Mouse (Mus musculus): ENCODE data around the gene Pigu. TPM values are rescaled to one million over a fixed set of nuclear protein-coding genes. Genes with fewer than 3 reads are reported as not detected.
A peak's percentile ranks its signal among the peaks of the same experiment; 100 is the strongest.

Pigu gene
- total and polyA plus RNA-seq, 3 experiments, result 30.1 to 59.0 TPM; not detected in 1

DNA sequence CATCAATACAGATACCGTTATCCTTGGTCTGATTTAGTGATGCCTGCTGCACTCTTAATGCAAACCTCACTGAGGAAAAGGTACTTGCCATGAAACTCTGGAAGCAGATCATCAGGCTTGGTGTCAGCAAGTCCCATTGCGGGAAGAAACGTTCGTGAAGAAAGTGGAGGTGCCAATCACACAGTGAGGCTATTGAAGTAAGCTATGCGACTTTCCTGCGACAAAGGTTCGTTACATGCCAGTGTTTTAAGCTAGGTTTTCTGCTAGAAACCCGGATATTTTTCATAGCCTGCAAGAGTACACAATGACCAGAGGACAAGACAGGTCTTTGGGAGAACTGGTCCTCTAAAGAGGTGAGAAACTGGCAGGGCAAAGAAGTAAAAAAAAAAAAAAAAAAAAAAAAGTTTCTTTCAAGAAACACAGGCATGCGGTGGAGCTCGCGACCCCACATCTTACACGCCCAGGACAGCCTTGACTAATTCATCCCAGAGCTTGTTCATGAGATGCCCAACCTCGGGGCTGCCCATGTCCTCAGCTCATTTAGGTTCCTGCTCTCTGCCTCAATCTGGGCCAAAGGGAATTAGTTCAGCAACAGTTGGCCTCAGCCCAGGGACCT lies 121.4 kb downstream of the Pigu start:
- Histone ChIP-seq H3K79me2 (ENCODE audit: control insufficient read depth, insufficient read depth, low read length, poor library complexity) (peaks cover 31% of the 10 kb centered on the region), H3K4me3 (ENCODE audit: control insufficient read depth in 1 of 2, insufficient read depth in 1 of 2, low read depth in 2 of 2, low read length in 2 of 2) (peak overlapping the region; percentile 86 to 97), H3K36me3 (ENCODE audit: control insufficient read depth in 1 of 2, insufficient read depth in 2 of 2, low read length in 2 of 2) (peaks cover 0 to under 1% of the 10 kb centered on the region in 2 experiments; a peak in 1 of 4 replicates), H3K27ac (ENCODE audit: control insufficient read depth, low read depth, low read length) (peak overlapping the region; percentile 57), H3K4me1 (ENCODE audit: control insufficient read depth in 1 of 2, insufficient read depth in 2 of 2, low read length in 2 of 2) (peaks cover 0 to 16% of the 10 kb centered on the region in 2 experiments; a peak in 2 of 4 replicates), H3K27me3 (ENCODE audit: control insufficient read depth in 1 of 2, insufficient read depth in 2 of 2, low read length in 2 of 2) (no peaks in the 10 kb centered on the region), H3K9me3 (replicated peaks; ENCODE audit: insufficient read depth, low read length) (no peaks in the 10 kb centered on the region), H3K9ac (ENCODE audit: control insufficient read depth, low read depth, low read length, poor library complexity, severe bottlenecking) (peak overlapping the region; percentile 80)
- peak; percentile 61; the same call in 1 of the 2 replicates for TF ChIP-seq SIN3A (IDR thresholded peaks at IDR 0.05; ENCODE audit: low read length)
- TF ChIP-seq USF2 (IDR thresholded peaks at IDR 0.05; ENCODE audit: borderline replicate concordance in 1 of 2, insufficient read depth in 1 of 2, low read depth in 1 of 2, low read length in 2 of 2), result no peak
- TF ChIP-seq MEF2A (IDR thresholded peaks at IDR 0.05; ENCODE audit: extremely low read depth, insufficient replicate concordance, low read depth, low read length, poor library complexity, severe bottlenecking), result no peak
- no peak for TF ChIP-seq ETS1 (IDR thresholded peaks at IDR 0.05; ENCODE audit: low read depth, low read length)
- TF ChIP-seq ZKSCAN1 (IDR thresholded peaks at IDR 0.05; ENCODE audit: low read depth, low read length), result no peak
- TF ChIP-seq MXI1 (IDR thresholded peaks at IDR 0.05; ENCODE audit: low read depth, low read length), result peak; percentile 73
- no peak for TF ChIP-seq UBTF (IDR thresholded peaks at IDR 0.05; ENCODE audit: borderline replicate concordance, insufficient read depth, low read depth, low read length)
- no peak for TF ChIP-seq ELF1 (IDR thresholded peaks at IDR 0.05; ENCODE audit: low read depth, low read length)
- peak; percentile 78 for TF ChIP-seq ZNF384 (IDR thresholded peaks at IDR 0.05; ENCODE audit: low read depth, low read length)
- no peak for TF ChIP-seq EP300 (IDR thresholded peaks at IDR 0.05; ENCODE audit: low read depth in 1 of 2, low read length in 2 of 2)
- no peak for TF ChIP-seq KAT2A (conservative IDR thresholded peaks at IDR 0.05; ENCODE audit: low read depth, low read length)
- no peak for TF ChIP-seq TBP (IDR thresholded peaks at IDR 0.05; ENCODE audit: low read depth, low read length)
- DNase-seq (ENCODE audit: low read depth, low spot score), result peak; percentile 52

Other genes with a start within 250 kb of the Pigu start
- 18.1 and 18.3 TPM in 2 replicates for gene Itch, start 223.9 kb downstream of the Pigu start, total RNA-seq (2012; rRNA removed)
- gene Itch, start 223.9 kb downstream of the Pigu start, polyA plus RNA-seq (2012; ENCODE audit: insufficient read depth in 1 of 2, insufficient read length in 2 of 2, low read depth in 1 of 2, low replicate concordance in 2 of 2, missing spikeins in 1 of 2), result 10 to 100 TPM; 15.2 to 53.6 TPM
- 175 and 193 TPM in 2 replicates for gene Dynlrb1, start 120.9 kb downstream of the Pigu start, total RNA-seq (2012; rRNA removed)
- gene Dynlrb1, start 120.9 kb downstream of the Pigu start, polyA plus RNA-seq (2012; ENCODE audit: insufficient read depth in 1 of 2, insufficient read length in 2 of 2, low read depth in 1 of 2, low replicate concordance in 2 of 2, missing spikeins in 1 of 2), result 100 to 1,000 TPM in 1 of 2 experiments, not detected in 1; 329 TPM
- 5.4 and 11.4 TPM in 2 replicates for gene Map1lc3a, start 81.1 kb downstream of the Pigu start, total RNA-seq (2012; rRNA removed)
- gene Map1lc3a, start 81.1 kb downstream of the Pigu start, polyA plus RNA-seq (2012; ENCODE audit: insufficient read depth in 1 of 2, insufficient read length in 2 of 2, low read depth in 1 of 2, low replicate concordance in 2 of 2, missing spikeins in 1 of 2), result 10 to 100 TPM in 1 of 2 experiments, not detected in 1; 12.4 TPM
- gene Trp53inp2, start 23.6 kb upstream of the Pigu start, total RNA-seq (2012; rRNA removed), result 1.7 and 2.7 TPM in 2 replicates
- gene Trp53inp2, start 23.6 kb upstream of the Pigu start, polyA plus RNA-seq (2012; ENCODE audit: insufficient read depth in 1 of 2, insufficient read length in 2 of 2, low read depth in 1 of 2, low replicate concordance in 2 of 2, missing spikeins in 1 of 2), result 1 to 10 TPM in 1 of 2 experiments, not detected in 1; 7.0 TPM
- 4.0 and 5.2 TPM in 2 replicates for gene Ncoa6, start 116.5 kb upstream of the Pigu start, total RNA-seq (2012; rRNA removed)
- 10 to 100 TPM in 1 of 2 experiments, not detected in 1; 29.7 TPM for gene Ncoa6, start 116.5 kb upstream of the Pigu start, polyA plus RNA-seq (2012; ENCODE audit: insufficient read depth in 1 of 2, insufficient read length in 2 of 2, low read depth in 1 of 2, low replicate concordance in 2 of 2, missing spikeins in 1 of 2)
- 2.9 and 5.4 TPM in 2 replicates for gene Acss2, start 160.5 kb upstream of the Pigu start, total RNA-seq (2012; rRNA removed)
- gene Acss2, start 160.5 kb upstream of the Pigu start, polyA plus RNA-seq (2012; ENCODE audit: insufficient read depth in 1 of 2, insufficient read length in 2 of 2, low read depth in 1 of 2, low replicate concordance in 2 of 2, missing spikeins in 1 of 2), result 10 to 100 TPM in 1 of 2 experiments, not detected in 1; 11.0 TPM
- 1.3 and 1.8 TPM in 2 replicates for gene Ggt7, start 160.8 kb upstream of the Pigu start, total RNA-seq (2012; rRNA removed)
- 1 to 10 TPM in 1 of 2 experiments, not detected in 1; 2.1 TPM for gene Ggt7, start 160.8 kb upstream of the Pigu start, polyA plus RNA-seq (2012; ENCODE audit: insufficient read depth in 1 of 2, insufficient read length in 2 of 2, low read depth in 1 of 2, low replicate concordance in 2 of 2, missing spikeins in 1 of 2)
- 21.9 and 22.8 TPM in 2 replicates for gene Gss, start 235.4 kb upstream of the Pigu start, total RNA-seq (2012; rRNA removed)
- gene Gss, start 235.4 kb upstream of the Pigu start, polyA plus RNA-seq (2012; ENCODE audit: insufficient read depth in 1 of 2, insufficient read length in 2 of 2, low read depth in 1 of 2, low replicate concordance in 2 of 2, missing spikeins in 1 of 2), result 10 to 100 TPM in 1 of 2 experiments, not detected in 1; 24.0 TPM

Measured in MEL (cell line).